In genomic region chr17:78086963-78087362, GRCm38 (mm10) we compare ENCODE assay signal across 21 mouse cellular contexts.
DNase-seq lines count a peak whose midpoint lies in the region; ATAC-seq lines count a peak whose summit lies in the region.
"Had no signal": no experiment of that assay in that cellular context is flagged by ENCODE, and none has a peak within 500 bp of the region (broad histone marks: within the 10 kb centered on the region; RNA-seq: fewer than 3 reads in every experiment).

No protein-coding gene starts in this region.

- no peak overlapping the region for H3K9ac ChIP-seq in embryonic facial prominence, embryonic 14.5 days (ENCODE audit: low read depth, low read length)
- H3K9ac ChIP-seq in liver, embryonic 12.5 days: no peak overlapping the region
- H3K9ac ChIP-seq: embryonic facial prominence, embryonic 13.5 days; limb, embryonic 15.5 days; neural tube, embryonic 15.5 days had no signal

- no peak overlapping the region for H3K4me2 ChIP-seq in embryonic facial prominence, embryonic 14.5 days (ENCODE audit: low read depth, low read length)
- H3K4me2 ChIP-seq in liver, embryonic 12.5 days: no peak overlapping the region
- H3K4me2 ChIP-seq: embryonic facial prominence, embryonic 13.5 days; heart, embryonic 11.5 days; limb, embryonic 15.5 days; neural tube, embryonic 15.5 days had no signal

- no peaks in the 10 kb centered on the region for H3K36me3 ChIP-seq in embryonic facial prominence, embryonic 14.5 days (ENCODE audit: control insufficient read depth, insufficient read depth, low read length)
- H3K36me3 ChIP-seq in embryonic facial prominence, embryonic 10.5 days (replicated peaks): no peaks in the 10 kb centered on the region
- H3K36me3 ChIP-seq in liver, embryonic 12.5 days: no peaks in the 10 kb centered on the region
- H3K36me3 ChIP-seq: embryonic facial prominence, embryonic 13.5 days; forebrain, embryonic 10.5 days; hindbrain, embryonic 10.5 days; limb, embryonic 15.5 days; neural tube, embryonic 15.5 days had no signal

- WGBS in embryonic facial prominence, embryonic 14.5 days: 62% methylated on average over 8 of the region's 8 CpGs
- WGBS in embryonic facial prominence, embryonic 10.5 days: 85% methylated on average over 8 of the region's 8 CpGs
- 30% methylated on average over 8 of the region's 8 CpGs for WGBS in liver, embryonic 12.5 days (ENCODE audit: insufficient replicate concordance)

- no peaks in the 10 kb centered on the region for H3K27me3 ChIP-seq in embryonic facial prominence, embryonic 14.5 days (replicated peaks; ENCODE audit: control insufficient read depth, insufficient read depth, low read length)
- H3K27me3 ChIP-seq in embryonic facial prominence, embryonic 10.5 days (replicated peaks; ENCODE audit: low read depth, poor library complexity, severe bottlenecking): no peaks in the 10 kb centered on the region
- no peaks in the 10 kb centered on the region for H3K27me3 ChIP-seq in liver, embryonic 12.5 days (replicated peaks)
- H3K27me3 ChIP-seq: embryonic facial prominence, embryonic 13.5 days; limb, embryonic 15.5 days; neural tube, embryonic 15.5 days had no signal

- no peaks in the 10 kb centered on the region for H3K4me1 ChIP-seq in embryonic facial prominence, embryonic 14.5 days (ENCODE audit: control insufficient read depth, insufficient read depth, low read length)
- H3K4me1 ChIP-seq in embryonic facial prominence, embryonic 10.5 days: no peaks in the 10 kb centered on the region
- no peaks in the 10 kb centered on the region for H3K4me1 ChIP-seq in liver, embryonic 12.5 days
- H3K4me1 ChIP-seq: embryonic facial prominence, embryonic 13.5 days; hindbrain, embryonic 10.5 days; limb, embryonic 15.5 days; neural tube, embryonic 15.5 days had no signal

- peak; percentile 50 for DNase-seq in embryonic facial prominence, embryonic 14.5 days (ENCODE audit: low spot score)
- no peak for DNase-seq in embryonic facial prominence, embryonic 10.5 days (ENCODE audit: low spot score)
- DNase-seq in CD8-positive naive resting alpha-beta T cell, adult 2 months (ENCODE audit: low read depth in 2 of 2, low spot score in 2 of 2): peak; percentile 28 to 50
- DNase-seq in induced T-regulatory cell, adult 2 months (ENCODE audit: low read depth): peak; percentile 69
- DNase-seq in thymus, postnatal 0 days (ENCODE audit: low spot score): peak; percentile 85
- no peak for DNase-seq in cerebellum, postnatal 36 days
- no peak for DNase-seq in layer of hippocampus, adult 18-20 months (ENCODE audit: low spot score in 2 of 2)
- DNase-seq: adrenal gland, postnatal 10 days; cerebellum, adult 9-11 months; gastrocnemius, postnatal 14 days; lung, adult 2 months; spleen, adult 18-20 months had no signal

- no peaks in the 10 kb centered on the region for H3K9me3 ChIP-seq in embryonic facial prominence, embryonic 14.5 days (ENCODE audit: control insufficient read depth, low read length)
- H3K9me3 ChIP-seq in embryonic facial prominence, embryonic 10.5 days: no peaks in the 10 kb centered on the region
- H3K9me3 ChIP-seq in liver, embryonic 12.5 days (replicated peaks): no peaks in the 10 kb centered on the region
- H3K9me3 ChIP-seq: embryonic facial prominence, embryonic 13.5 days; forebrain, embryonic 10.5 days; hindbrain, embryonic 10.5 days; limb, embryonic 15.5 days; neural tube, embryonic 15.5 days had no signal

- no peak overlapping the region for H3K27ac ChIP-seq in embryonic facial prominence, embryonic 14.5 days (replicated peaks; ENCODE audit: low read depth, low read length)
- H3K27ac ChIP-seq in embryonic facial prominence, embryonic 10.5 days (replicated peaks): no peak overlapping the region
- H3K27ac ChIP-seq in liver, embryonic 12.5 days: no peak overlapping the region
- H3K27ac ChIP-seq: embryonic facial prominence, embryonic 13.5 days; forebrain, embryonic 10.5 days; hindbrain, embryonic 10.5 days; layer of hippocampus, adult 2 months; limb, embryonic 15.5 days; macrophage; neural tube, embryonic 15.5 days had no signal

- no peak overlapping the region for H3K4me3 ChIP-seq in embryonic facial prominence, embryonic 14.5 days (ENCODE audit: low read depth, low read length)
- no peak overlapping the region for H3K4me3 ChIP-seq in embryonic facial prominence, embryonic 10.5 days
- no peak overlapping the region for H3K4me3 ChIP-seq in liver, embryonic 12.5 days
- H3K4me3 ChIP-seq: embryonic facial prominence, embryonic 13.5 days; forebrain, embryonic 10.5 days; hindbrain, embryonic 10.5 days; layer of hippocampus, adult 2 months; limb, embryonic 15.5 days; neural tube, embryonic 15.5 days had no signal

- no peak for ATAC-seq in embryonic facial prominence, embryonic 14.5 days (ENCODE audit: low read depth)
- no peak for ATAC-seq in liver, embryonic 12.5 days

Comparison
In these comparisons a context has a peak if more than half of its experiments do, and no peak if none do; other contexts are left out.
1. DNase-seq: peak in embryonic facial prominence, embryonic 14.5 days (single experiment), CD8-positive naive resting alpha-beta T cell, adult 2 months (2 of 2), induced T-regulatory cell, adult 2 months (single experiment) and thymus, postnatal 0 days (single experiment); none in embryonic facial prominence, embryonic 10.5 days (single experiment), cerebellum, postnatal 36 days (0 of 2) and layer of hippocampus, adult 18-20 months (0 of 2).